Mouse (Mus musculus) MEL (cell line): ENCODE results near the gene Rftn2.
A peak's percentile ranks its signal among the peaks of the same experiment; 100 is the strongest.

ENCODE experiments used
- CTCF ChIP-seq, 3 experiments: IDR thresholded peaks in 2 of 3; conservative IDR thresholded peaks in 1 of 3; 2 replicates each; pipeline ENCODE4 v1.5.1; 2011 to 2012; ENCODE audit warnings: low read length in 3 of 3, low read depth in 2 of 3, mild to moderate bottlenecking in 2 of 3, improper control_type of control experiment in 1 of 3, inconsistent platforms in 1 of 3, mixed read lengths in 1 of 3, moderate library complexity in 1 of 3; ENCODE audit not compliant: control insufficient read depth in 1 of 3, insufficient read depth in 1 of 3, poor library complexity in 1 of 3, severe bottlenecking in 1 of 3
- E2F4 ChIP-seq: IDR thresholded peaks from 2 replicates; pipeline ENCODE4 v1.6.1; 2011; ENCODE audit warnings: low read depth, low read length, improper control_type of control experiment, borderline replicate concordance
- EP300 ChIP-seq, 2 experiments: IDR thresholded peaks; 2 replicates each; pipeline ENCODE4 v1.6.1; 2011; ENCODE audit warnings: improper control_type of control experiment in 2 of 2, low read length in 2 of 2, low read depth in 1 of 2, mild to moderate bottlenecking in 1 of 2
- HCFC1 ChIP-seq: IDR thresholded peaks from 2 replicates; pipeline ENCODE4 v1.6.1; 2012; ENCODE audit warnings: low read depth, mild to moderate bottlenecking, inconsistent platforms, low read length, improper control_type of control experiment, moderate library complexity
- MXI1 ChIP-seq: IDR thresholded peaks from 2 replicates; pipeline ENCODE4 v1.6.1; 2011; ENCODE audit warnings: mild to moderate bottlenecking, low read depth, low read length, improper control_type of control experiment
- NELFE ChIP-seq: IDR thresholded peaks from 2 replicates; pipeline ENCODE4 v1.6.1; 2011; ENCODE audit warnings: low read depth, low read length, improper control_type of control experiment
- NRF1 ChIP-seq: IDR thresholded peaks from 2 replicates; pipeline ENCODE4 v1.6.1; 2014; ENCODE audit warnings: low read depth, mild to moderate bottlenecking, inconsistent platforms, low read length, improper control_type of control experiment, moderate library complexity; ENCODE audit not compliant: poor library complexity, insufficient read depth, severe bottlenecking
- POLR2A ChIP-seq, 2 experiments: IDR thresholded peaks; 2 replicates each; pipeline ENCODE4 v1.6.1; 2011 to 2012; ENCODE audit warnings: low read length in 2 of 2, mild to moderate bottlenecking in 2 of 2, control low read depth in 1 of 2, improper control_type of control experiment in 1 of 2, low read depth in 1 of 2, moderate library complexity in 1 of 2; ENCODE audit not compliant: control insufficient read depth in 1 of 2, insufficient read depth in 1 of 2, poor library complexity in 1 of 2
- UBTF ChIP-seq: IDR thresholded peaks from 2 replicates; pipeline ENCODE4 v1.6.1; 2012; ENCODE audit warnings: low read depth, mild to moderate bottlenecking, inconsistent platforms, low read length, improper control_type of control experiment, moderate library complexity, borderline replicate concordance; ENCODE audit not compliant: insufficient read depth

DNA sequence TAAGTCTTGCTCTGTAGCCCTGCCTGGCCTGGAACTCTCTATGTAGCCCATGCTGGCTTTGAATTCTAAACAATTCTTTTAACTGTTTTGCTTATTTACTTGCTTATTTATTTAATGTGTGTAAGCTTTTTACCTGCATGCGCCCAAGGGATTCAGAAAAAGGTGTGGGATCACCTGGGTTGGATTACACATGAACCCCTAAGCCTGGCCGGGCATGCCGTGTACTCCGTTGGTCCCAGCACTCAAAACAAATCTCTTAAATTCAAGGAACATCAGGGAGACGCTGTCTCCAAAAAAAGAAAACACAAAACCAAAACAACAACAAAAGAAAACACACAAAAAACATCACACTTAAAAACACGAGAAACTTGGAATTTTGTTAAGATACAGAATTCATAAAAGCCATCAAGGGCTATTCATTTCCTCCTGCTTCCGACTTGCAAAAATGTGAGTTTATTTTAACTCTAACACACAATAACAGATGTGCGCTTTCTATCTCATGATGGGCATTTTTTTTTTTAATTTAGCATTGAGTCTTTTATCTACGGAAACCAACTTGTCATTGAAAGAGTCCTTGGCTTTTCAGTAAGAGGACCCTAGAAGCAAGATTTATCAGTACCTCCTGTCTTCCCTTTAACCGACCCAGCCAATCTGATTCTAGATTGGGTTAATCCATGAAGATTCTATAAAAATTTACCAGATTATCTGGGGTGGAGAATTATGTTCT is 96.2 kb downstream of the Rftn2 start:
- TF ChIP-seq POLR2A (IDR thresholded peaks at IDR 0.05; ENCODE audit: control insufficient read depth in 1 of 2, insufficient read depth in 1 of 2, low read depth in 1 of 2, low read length in 2 of 2, poor library complexity in 1 of 2): no peak
- no peak for TF ChIP-seq UBTF
- TF ChIP-seq HCFC1: no peak
- no peak for TF ChIP-seq CTCF (IDR thresholded peaks at IDR 0.05 in 2 of 3, conservative IDR thresholded peaks at IDR 0.05 in 1 of 3; ENCODE audit: control insufficient read depth in 1 of 3, insufficient read depth in 1 of 3, low read depth in 2 of 3, low read length in 3 of 3, poor library complexity in 1 of 3, severe bottlenecking in 1 of 3)
- TF ChIP-seq NRF1: no peak
- TF ChIP-seq EP300 (IDR thresholded peaks at IDR 0.05; ENCODE audit: low read depth in 1 of 2, low read length in 2 of 2): peak; percentile 59 to 75; a peak in 2 of 4 replicates
- no peak; the same call in 1 of the 2 replicates for TF ChIP-seq MXI1
- no peak for TF ChIP-seq NELFE
- no peak for TF ChIP-seq E2F4
